Mouse (Mus musculus): ENCODE measurements around the gene Pla2g4a.

DNA sequence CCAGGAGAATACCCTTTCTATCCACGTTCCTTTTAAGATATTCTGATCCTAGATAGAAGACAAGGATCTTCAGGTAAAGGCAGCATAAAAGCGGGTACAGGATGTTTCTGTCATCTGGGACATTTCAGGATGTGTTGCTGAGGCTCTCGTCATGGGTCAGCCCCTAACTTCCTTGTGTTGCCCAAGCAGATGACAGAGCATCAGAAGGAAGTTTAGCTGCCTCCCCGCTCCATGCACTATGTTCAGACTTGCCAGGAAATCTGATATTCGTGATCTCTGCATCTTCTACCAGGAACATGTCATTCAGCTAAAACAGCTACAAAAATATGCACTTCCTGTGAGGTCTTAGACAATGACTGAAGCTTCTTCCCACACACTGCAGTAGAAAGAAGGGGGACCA lies 70.0 kb downstream of the Pla2g4a start:
- TF ChIP-seq CTCF (IDR thresholded peaks at IDR 0.05; ENCODE audit: low read depth, low read length) (no peak), POLR2AphosphoS5 (IDR thresholded peaks at IDR 0.05; ENCODE audit: insufficient replicate concordance, low read depth, low read length) (no peak), TAL1 (conservative IDR thresholded peaks at IDR 0.05; ENCODE audit: low read depth, low read length) (no peak), GATA1 (IDR thresholded peaks at IDR 0.05; ENCODE audit: borderline replicate concordance, low read length) (no peak), GATA2 (IDR thresholded peaks at IDR 0.05; ENCODE audit: borderline replicate concordance, low read depth, low read length) (no peak)

All from G1E (cell line).